Mouse (Mus musculus) ovary, adult 10 weeks (tissue): ENCODE data around the gene Luc7l. TPM values are rescaled to one million over a fixed set of nuclear protein-coding genes. Genes with fewer than 3 reads are reported as not detected.

Experiments
- polyA plus RNA-seq: library from polyadenylated mRNA; stranded (reverse); fragments of 350-450 nt; fragmentation: Illumina TruSeq; extraction: RNeasy Lipid Tissue Mini Kit (QIAGEN cat#74804); gene quantifications from one replicate; pipeline ENCODE4 v1.2.3, GENCODE M21; 2014

Gene Luc7l
- polyA plus RNA-seq, result 70.7 TPM

DNA sequence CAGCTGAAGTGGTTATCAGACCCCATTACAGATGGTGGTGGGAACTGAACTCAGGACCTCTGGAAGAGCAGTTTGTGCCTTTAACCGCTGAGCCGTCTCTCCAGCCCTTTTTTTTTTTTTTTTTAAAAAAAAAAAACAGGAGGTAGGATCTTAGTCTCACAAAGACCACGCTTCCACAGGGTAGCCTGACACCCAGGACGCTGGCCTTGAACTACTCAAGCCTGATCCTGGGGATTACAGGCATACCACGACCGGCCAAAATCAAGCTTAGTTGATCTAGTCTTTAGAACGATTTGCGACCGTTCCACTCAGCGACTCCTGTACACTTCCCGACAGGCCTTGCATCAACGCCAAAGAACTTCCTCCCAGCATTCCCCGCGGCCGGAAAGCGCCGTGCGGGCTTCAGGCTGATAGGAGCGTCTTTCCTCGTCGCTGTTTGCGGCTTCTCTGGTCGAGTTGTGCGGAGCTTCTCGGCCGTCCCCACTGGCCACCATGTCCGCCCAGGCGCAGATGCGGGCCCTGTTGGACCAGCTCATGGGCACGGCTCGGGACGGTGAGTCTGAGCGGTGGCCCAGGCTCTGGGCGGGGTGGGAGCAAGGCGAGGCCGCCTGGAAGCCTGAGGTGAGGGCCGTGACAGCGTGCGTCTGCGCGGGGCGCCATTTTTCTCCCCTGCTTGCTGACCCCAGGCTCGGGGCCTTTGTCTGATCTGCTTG, at the start of gene Luc7l:
Gene Luc7l (plus strand): TSS at position 358 of the 713 bp plus-strand sequence.

GRCm38 (mm10) chr17:26207686-26208085, 45.0 kb upstream of the Luc7l start, which contains the start of gene Arhgdig:
TSS of gene Arhgdig (minus strand) at chr17:26207786.

GRCm38 (mm10) chr17:26244101-26244841, 8.4 kb upstream of the Luc7l start, which contains the start of gene Fam234a:
TSS of gene Fam234a (minus strand) at chr17:26244242.

Other genes with a start within 250 kb of the Luc7l start
- 2.5 TPM for gene Rab11fip3, start 183.3 kb upstream of the Luc7l start, polyA plus RNA-seq
- gene Decr2, start 162.6 kb upstream of the Luc7l start, polyA plus RNA-seq, result 15.7 TPM
- gene Nme4, start 157.3 kb upstream of the Luc7l start, polyA plus RNA-seq, result 2.2 TPM
- gene Tmem8, start 139.6 kb upstream of the Luc7l start, polyA plus RNA-seq, result 0.88 TPM
- gene Mrpl28, start 129.4 kb upstream of the Luc7l start, polyA plus RNA-seq, result 7.3 TPM
- gene Axin1, start 114.2 kb upstream of the Luc7l start, polyA plus RNA-seq, result 22.3 TPM
- not detected for gene Pdia2, start 53.8 kb upstream of the Luc7l start, polyA plus RNA-seq
- 0.43 TPM for gene Rgs11, start 49.9 kb upstream of the Luc7l start, polyA plus RNA-seq
- 0.74 TPM for gene Arhgdig, start 45.1 kb upstream of the Luc7l start, polyA plus RNA-seq
- gene Fam234a, start 8.7 kb upstream of the Luc7l start, polyA plus RNA-seq, result 37.1 TPM
- 0.54 TPM for gene Neurl1b, start 161.9 kb downstream of the Luc7l start, polyA plus RNA-seq